Mouse (Mus musculus) kidney, postnatal 4 days (tissue): ENCODE results near the gene Entpd1.

Source experiments
- DNase-seq, 2 experiments: peaks; one replicate each; pipeline ENCODE4 v3.0.0; 2021; ENCODE audit warnings: mixed read lengths in 2 of 2

The Entpd1 gene

GRCm38 (mm10) chr19:40630096-40630495 is 17.9 kb downstream of the Entpd1 start:
- DNase-seq: peak in 1 of 2 experiments; percentile 29

DNA sequence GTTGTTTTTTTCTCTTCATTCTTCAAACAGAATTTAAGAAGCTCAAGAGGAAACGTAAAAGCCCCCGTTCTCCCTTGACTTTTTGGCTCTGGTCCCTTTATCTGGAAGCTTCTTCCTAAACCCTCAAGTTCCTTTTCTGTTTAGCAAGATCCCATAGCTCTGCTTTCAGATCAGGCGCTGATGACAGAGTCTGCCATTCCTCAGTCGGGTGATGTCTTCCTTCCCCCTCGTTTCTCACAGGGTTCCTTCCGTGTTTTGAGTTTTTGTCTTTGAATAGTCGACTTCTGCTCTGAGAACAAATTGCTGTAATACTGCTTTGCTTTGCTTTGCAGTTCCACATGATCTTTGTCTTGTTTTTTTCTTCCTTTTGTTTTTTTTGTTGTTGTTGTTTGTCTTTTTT is 18.4 kb downstream of the Entpd1 start:
- DNase-seq: no peak

DNA sequence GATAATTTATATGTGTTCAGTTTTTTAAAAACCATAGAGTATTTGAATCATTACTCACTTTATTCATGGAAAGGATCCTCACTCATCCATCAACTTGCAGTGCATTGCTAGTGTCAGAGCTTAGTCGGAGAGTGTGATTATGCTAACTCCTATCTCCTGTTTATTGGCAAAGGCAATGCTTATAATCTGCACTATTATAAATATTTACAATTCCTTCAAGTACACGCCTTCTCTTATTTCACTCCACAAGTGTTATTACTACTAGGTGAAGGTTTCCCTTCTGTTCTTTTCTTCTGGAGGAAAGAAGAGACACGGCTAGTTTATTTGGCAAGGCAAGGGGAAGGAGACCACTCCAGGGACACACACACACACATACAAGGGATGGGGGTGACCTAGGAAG is 20.0 kb downstream of the Entpd1 start:
- DNase-seq: no peak

- no peak for DNase-seq
Observed at GRCm38 (mm10) chr19:40632668-40633067, 20.5 kb downstream of the Entpd1 start.

DNA sequence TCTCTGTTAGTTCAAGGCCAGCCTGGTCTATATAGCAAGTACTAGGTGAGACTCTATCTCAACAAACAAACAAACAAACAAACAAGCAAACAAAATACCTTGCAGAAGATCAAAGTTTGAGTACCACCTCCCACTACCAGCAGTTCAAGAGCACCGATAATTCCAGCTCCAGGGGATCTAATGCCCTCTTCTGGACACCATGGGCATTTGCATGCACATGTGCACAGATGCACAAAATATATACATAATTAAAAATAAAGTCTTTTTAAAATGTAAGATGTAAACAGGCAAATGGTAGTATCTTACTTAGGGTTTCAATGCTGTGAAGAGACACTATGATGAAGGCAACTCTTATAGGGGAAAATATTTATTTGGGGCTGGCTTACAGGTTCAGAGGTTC is 21.0 kb downstream of the Entpd1 start:
- no peak for DNase-seq

GRCm38 (mm10) chr19:40637091-40637490 is 24.9 kb downstream of the Entpd1 start:
- DNase-seq: peak in 1 of 2 experiments; percentile 58

DNA sequence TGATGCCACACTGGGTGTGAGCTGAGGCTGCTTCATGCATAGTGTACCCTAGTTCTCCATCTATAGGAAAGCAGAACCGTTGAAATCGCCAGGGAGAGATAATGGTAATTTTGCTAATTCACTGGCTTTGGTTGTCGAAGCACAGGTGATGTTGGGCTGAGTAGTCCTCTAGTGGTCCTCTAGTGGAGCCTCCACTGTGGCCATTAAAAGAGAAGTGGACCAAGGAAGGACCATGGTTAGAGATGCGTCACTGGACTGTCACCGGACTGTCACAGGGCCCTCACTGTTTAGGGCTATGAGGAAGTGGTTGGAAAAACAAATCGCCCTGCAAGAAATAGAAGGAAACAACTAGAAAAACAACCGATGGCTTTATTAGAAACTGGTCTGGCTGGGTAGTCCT is 25.4 kb downstream of the Entpd1 start:
- DNase-seq: no peak

GRCm38 (mm10) chr19:40638582-40638981 is 26.4 kb downstream of the Entpd1 start:
- DNase-seq: no peak

GRCm38 (mm10) chr19:40639729-40640304 is 27.7 kb downstream of the Entpd1 start:
- no peak for DNase-seq

- DNase-seq: no peak
Observed at GRCm38 (mm10) chr19:40640799-40641198, 28.6 kb downstream of the Entpd1 start.

- no peak for DNase-seq
Observed at GRCm38 (mm10) chr19:40643846-40644245, 31.7 kb downstream of the Entpd1 start.

GRCm38 (mm10) chr19:40646379-40646778 is 34.2 kb downstream of the Entpd1 start:
- DNase-seq: peak in 1 of 2 experiments; percentile 5

GRCm38 (mm10) chr19:40647319-40648158 is 35.4 kb downstream of the Entpd1 start:
- peak; percentile 16 to 37 for DNase-seq

- no peak for DNase-seq
Observed at GRCm38 (mm10) chr19:40650090-40650489, 37.9 kb downstream of the Entpd1 start.

DNA sequence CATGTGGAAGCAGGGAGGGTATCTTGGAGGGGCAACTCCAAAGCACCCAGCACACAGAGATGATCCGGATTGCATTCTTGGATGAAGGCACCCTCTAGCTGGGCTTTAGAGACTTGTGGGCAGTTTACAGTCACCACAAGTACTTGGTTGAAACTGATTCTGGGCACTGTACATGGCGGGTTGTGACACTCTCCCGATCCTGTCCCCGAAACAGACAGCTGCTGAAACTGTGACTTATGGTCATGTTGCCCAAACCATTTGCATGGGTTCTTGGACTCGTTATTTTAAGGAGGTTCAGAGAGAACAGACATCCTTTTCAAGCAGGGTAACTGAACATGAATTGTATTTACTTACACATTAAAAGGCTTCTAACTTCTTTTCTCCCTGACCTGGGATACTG is 44.0 kb downstream of the Entpd1 start:
- no peak for DNase-seq

GRCm38 (mm10) chr19:40658281-40658680 is 46.1 kb downstream of the Entpd1 start:
- no peak for DNase-seq

DNA sequence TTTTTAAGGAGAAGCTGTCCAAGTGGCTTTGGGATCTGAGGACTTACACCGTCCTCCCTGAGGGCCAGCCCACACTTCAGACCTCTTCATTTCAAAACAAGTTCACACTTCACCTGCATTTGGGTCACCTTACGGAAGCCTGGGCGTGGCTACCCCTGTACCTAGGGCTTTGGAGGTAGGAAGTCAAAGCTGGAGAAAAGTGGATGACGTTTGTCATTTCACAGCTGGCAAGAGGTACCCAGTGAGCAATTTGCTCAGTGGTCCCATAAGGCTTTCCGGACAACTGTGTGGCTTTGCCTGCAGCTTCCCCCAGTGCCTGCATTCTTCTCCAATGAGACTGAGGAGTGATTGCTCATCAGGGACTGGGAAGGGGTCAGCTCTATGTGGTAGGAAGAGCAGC is 46.8 kb downstream of the Entpd1 start:
- DNase-seq: no peak

DNA sequence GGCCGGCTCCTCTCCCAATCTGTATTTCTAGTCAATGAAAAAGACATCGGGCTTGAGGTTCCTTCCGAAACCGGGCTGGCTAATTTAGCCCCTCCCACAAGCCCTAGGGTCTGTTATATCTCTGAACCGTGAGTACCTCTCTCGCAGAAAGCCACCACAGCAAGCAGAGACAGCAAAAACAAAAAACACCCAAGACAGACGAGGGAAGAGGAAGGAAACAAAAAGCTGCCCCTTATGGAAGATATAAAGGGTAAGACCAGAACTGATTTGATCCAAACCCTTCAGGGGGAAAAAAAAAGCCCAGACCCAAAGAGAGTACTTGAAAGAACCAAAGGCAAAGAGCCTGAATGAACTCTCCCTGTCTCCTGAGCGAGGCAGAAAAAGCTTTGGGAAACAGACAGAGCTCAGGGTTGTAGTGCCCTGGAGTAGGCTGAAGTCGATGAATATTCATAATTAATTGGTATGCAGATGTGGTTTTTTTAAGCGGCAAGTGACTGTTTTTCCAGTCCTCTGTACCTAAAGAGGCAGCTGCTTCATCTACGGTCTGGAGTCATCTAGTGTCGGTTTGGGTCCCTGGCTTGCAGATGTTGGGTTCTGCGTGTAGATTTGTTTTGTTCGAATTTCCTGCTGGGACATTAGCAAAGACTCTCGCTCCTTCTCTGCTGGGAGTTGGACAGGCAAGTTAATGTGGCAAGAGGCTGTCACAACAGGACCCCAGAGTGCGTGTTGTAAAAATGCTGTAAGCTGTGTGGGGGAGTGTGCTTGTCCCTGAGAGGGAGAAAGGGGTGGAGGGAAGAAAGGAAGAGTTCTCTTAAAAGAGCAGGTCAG is 47.7 kb downstream of the Entpd1 start:
- DNase-seq: peak; percentile 24 to 48

DNA sequence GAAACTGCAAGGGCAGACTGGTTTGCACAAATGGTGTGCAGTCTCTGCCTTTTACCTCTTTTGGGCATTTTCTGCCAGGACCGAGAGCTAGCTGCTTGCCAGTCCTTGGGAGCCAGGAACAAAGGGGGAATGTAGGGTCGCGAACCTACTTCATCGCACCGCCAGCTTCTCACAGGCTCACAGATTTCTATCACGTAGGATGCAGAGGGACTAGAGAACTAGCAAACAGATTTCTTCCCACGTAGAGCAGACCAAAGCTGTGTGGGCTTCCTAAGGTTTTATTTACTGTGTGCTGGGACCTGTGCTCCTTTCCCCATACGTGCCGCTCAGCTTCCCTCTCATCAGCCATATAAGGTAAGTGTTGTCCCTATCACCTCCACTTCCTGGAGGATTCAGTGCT is 48.3 kb downstream of the Entpd1 start:
- DNase-seq: peak in 1 of 2 experiments; percentile 4

DNA sequence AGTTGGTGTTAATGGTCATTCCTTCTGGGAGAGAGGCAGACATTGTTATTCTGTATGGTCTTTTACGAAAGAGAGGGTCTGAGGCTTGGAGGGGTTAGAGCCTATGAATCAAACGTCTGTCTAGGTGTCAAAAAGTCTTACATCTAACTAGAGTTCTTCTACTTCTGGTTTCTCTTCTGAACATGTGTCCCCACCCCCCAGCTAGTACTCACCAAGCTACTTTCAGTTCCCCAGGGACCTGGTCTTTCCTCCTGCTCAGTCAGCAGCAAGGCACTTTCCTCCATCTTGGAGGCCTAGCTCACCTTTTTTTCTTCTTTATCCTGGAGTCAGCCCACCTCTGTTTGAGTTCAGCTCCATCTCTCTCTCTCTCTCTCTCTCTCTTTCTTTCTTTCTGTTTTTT is 48.9 kb downstream of the Entpd1 start:
- no peak for DNase-seq

DNA sequence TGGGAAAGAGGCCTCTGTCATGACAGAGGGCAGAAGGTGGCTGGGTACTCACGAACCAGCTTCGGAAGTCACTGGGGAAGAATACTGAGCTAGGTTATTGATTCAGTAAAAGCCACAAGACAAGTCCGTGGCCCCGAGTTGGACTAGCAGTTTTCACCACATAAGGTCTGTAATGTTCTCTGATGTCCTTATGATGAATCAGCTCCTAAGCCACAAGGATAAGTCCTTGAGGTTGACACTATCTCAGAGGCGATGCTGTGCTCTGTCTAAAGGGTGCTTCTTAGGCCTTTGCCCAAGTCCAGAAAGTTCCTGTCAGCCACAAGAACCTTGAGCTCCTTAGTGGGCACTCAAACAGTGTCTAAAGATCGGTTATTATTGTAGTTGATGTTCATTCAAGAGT is 49.7 kb downstream of the Entpd1 start:
- no peak for DNase-seq

GRCm38 (mm10) chr19:40662727-40663126 is 50.6 kb downstream of the Entpd1 start:
- no peak for DNase-seq

- no peak for DNase-seq
Observed at GRCm38 (mm10) chr19:40665778-40666177, 53.6 kb downstream of the Entpd1 start.

DNA sequence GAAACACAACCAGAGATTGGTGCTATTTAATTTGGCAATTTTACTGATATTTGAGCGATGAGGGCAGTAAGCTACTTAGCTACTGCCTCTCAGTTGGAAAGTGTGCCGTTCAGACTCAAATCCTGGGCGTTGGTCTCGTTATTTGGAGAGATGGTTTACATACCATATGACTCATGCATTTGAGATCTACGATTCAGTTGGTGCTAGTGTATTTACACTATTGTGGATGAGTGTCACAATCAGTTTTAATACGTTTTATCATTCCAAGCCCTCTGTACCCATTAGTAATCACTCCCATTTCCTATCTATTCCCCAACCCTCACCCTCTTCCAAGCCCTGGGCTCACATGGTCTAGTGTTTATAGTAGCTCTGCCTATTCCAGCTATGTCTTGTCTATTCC is 54.9 kb downstream of the Entpd1 start:
- no peak for DNase-seq
